Mouse (Mus musculus) hindbrain, embryonic 13.5 days (tissue): ENCODE measurements around the gene Olfr283. TPM values are rescaled to one million over a fixed set of nuclear protein-coding genes. Genes with fewer than 3 reads are reported as not detected.
"Not testable (repeated sequence)": the region's sequence is repeated elsewhere in the genome, so short reads cannot be mapped to it uniquely, and the experiment has no call there.

Experiments used
- ATAC-seq: fragments of 200-750 bp; cut with Nextera tagmentation; 2 replicates; pipeline ENCODE4 v1.8.0; 2017; ENCODE audit warnings: moderate TSS enrichment; ENCODE audit not compliant: low FRiP score
- H3K27ac ChIP-seq: fragments of 300-500 bp; sonication (generic); 2 replicates; pipeline ENCODE4 v1.5.1; 2015; ENCODE audit warnings: inconsistent platforms, mild to moderate bottlenecking, moderate library complexity
- H3K27me3 ChIP-seq: fragments of 300-500 bp; sonication (generic); 2 replicates; pipeline ENCODE4 v1.6.1; 2015; ENCODE audit warnings: mild to moderate bottlenecking, inconsistent platforms
- H3K36me3 ChIP-seq: fragments of 300-500 bp; sonication (generic); 2 replicates; pipeline ENCODE4 v1.6.1; 2015; ENCODE audit warnings: mild to moderate bottlenecking, inconsistent platforms
- H3K4me1 ChIP-seq: fragments of 300-500 bp; sonication (generic); replicated peaks from 2 replicates; pipeline ENCODE4 v1.6.1; 2015; ENCODE audit warnings: inconsistent platforms
- H3K4me2 ChIP-seq: fragments of 300-500 bp; sonication (generic); 2 replicates; pipeline ENCODE4 v1.6.1; 2015; ENCODE audit warnings: inconsistent platforms, mild to moderate bottlenecking, moderate library complexity
- H3K4me3 ChIP-seq: fragments of 300-500 bp; sonication (generic); 2 replicates; pipeline ENCODE4 v1.5.1; 2015; ENCODE audit warnings: mild to moderate bottlenecking, inconsistent platforms
- H3K9ac ChIP-seq: fragments of 300-500 bp; sonication (generic); 2 replicates; pipeline ENCODE4 v1.6.1; 2015; ENCODE audit warnings: mild to moderate bottlenecking, inconsistent platforms
- H3K9me3 ChIP-seq: fragments of 300-500 bp; sonication (generic); 2 replicates; pipeline ENCODE4 v1.6.1; 2016; ENCODE audit warnings: inconsistent platforms
- WGBS: fragments of 180-500 bp; shearing (Covaris S2); methylation state at CpG from one replicate; pipeline ENCODE4 v1.1.7; 2015; 5-methylcytosine and 5-hydroxymethylcytosine counted together
- polyA plus RNA-seq: library from polyadenylated mRNA; unstranded; fragments of >200 nt; fragmentation: Nextera tagmentation; extraction: Ambion mirVana; gene quantifications from 2 replicates; pipeline ENCODE4 v1.2.1, GENCODE M21; 2015

The Olfr283 gene
- not detected in 2 replicates for polyA plus RNA-seq

DNA sequence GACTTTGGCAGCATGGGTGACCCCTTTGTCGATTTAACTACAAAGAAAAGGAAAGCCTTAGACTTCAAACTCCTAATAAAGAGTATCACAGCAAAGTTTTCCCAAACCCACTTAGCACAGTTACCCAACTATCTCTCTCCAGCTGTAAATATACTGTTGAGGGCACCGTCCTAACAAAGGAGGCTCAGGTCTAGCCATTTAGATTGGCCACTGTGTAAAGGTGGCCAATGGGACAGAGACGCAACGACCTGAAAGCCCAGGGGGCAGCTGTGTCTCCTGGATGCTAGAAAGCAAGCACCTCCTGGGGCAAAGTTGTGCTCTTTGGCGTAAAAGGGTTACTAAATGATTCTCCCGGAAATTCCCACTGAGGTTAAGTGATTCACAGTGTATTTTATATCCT is at the start of gene Olfr283:
TSS of gene Olfr283 (minus strand) at position 101 of the 400 bp plus-strand sequence.
- Histone ChIP-seq H3K9ac (no peak within 1 kb of the TSS), H3K4me3 (no peak within 1 kb of the TSS), H3K4me2 (no peak within 1 kb of the TSS), H3K27me3 (no peaks in the 10 kb centered on the region), H3K27ac (no peak within 1 kb of the TSS), H3K4me1 (no peaks in the 10 kb centered on the region), H3K36me3 (no peaks in the 10 kb centered on the region), H3K9me3 (no peaks in the 10 kb centered on the region)
- 88% methylated on average over 6 of the region's 6 CpGs for WGBS
- no peak for ATAC-seq

- Histone ChIP-seq H3K27ac (no peak overlapping the region), H3K4me1 (0 out of 2 replicates have a peak, but pooled peaks cover 3% of the 10 kb centered on the region), H3K9ac (no peak overlapping the region), H3K27me3 (no peaks in the 10 kb centered on the region), H3K9me3 (no peaks in the 10 kb centered on the region), H3K4me3 (no peak overlapping the region), H3K4me2 (no peak overlapping the region), H3K36me3 (no peaks in the 10 kb centered on the region)
- no peak for ATAC-seq
- WGBS = 84% methylated on average over 7 of the region's 7 CpGs
Observed at GRCm38 (mm10) chr15:98425188-98425587, 44.4 kb upstream of the Olfr283 start.

DNA sequence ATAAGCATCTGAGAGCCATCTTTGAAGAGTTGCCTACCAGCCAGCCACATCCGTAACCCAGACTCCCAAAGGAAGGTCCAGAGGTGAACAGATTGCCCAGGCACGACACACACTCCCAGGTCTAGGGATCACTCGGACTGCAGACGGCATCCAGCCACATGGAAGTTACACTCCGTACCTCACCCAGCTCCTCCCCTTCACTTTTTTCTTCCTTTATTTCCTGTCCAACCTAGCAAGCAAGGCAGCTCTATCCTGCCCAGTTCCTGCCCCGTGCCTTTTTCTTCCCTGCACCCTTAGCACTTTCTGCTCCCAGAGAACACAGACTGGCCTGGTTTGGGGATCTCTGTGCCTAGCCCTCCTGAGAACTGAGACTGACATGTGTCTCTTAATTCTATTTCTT is 44.0 kb upstream of the Olfr283 start:
- Histone ChIP-seq H3K27me3 (no peaks in the 10 kb centered on the region), H3K4me1 (0 out of 2 replicates have a peak, but pooled peaks cover 3% of the 10 kb centered on the region), H3K36me3 (no peaks in the 10 kb centered on the region), H3K9me3 (no peaks in the 10 kb centered on the region), H3K27ac (no peak overlapping the region), H3K4me2 (no peak overlapping the region), H3K4me3 (no peak overlapping the region), H3K9ac (no peak overlapping the region)
- no peak for ATAC-seq
- 67% methylated on average over 6 of the region's 6 CpGs for WGBS

GRCm38 (mm10) chr15:98424326-98424725 is 43.6 kb upstream of the Olfr283 start:
- Histone ChIP-seq H3K4me3 (no peak overlapping the region), H3K4me1 (0 out of 2 replicates have a peak, but pooled peaks cover 3% of the 10 kb centered on the region), H3K27ac (no peak overlapping the region), H3K9me3 (no peaks in the 10 kb centered on the region), H3K36me3 (no peaks in the 10 kb centered on the region), H3K9ac (no peak overlapping the region), H3K27me3 (no peaks in the 10 kb centered on the region), H3K4me2 (no peak overlapping the region)
- no peak for ATAC-seq
- WGBS = 66% methylated on average over 14 of the region's 14 CpGs

DNA sequence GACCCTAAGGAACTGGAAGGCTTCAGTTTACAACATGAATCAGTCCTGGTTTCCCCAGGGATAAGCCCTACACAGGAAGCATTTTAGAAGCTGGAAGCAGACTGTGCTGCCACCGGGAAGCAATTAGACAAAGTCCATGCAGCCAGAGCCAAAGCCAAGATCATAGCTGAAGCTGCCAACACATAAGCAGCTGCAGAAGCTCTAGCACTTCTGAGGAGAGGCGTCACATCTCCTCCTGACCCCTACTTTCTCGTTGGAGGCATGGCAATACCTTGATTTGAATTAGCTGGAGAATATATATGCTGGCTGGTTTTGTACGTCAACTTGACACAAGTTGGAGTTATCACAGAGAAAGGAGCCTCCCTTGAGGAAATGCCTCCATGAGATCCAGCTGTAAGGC is 40.2 kb upstream of the Olfr283 start:
- no peak for ATAC-seq
- Histone ChIP-seq H3K9me3 (no peaks in the 10 kb centered on the region), H3K4me2 (no peak overlapping the region), H3K4me3 (no peak overlapping the region), H3K9ac (no peak overlapping the region), H3K4me1 (0 out of 2 replicates have a peak, but pooled peaks cover 3% of the 10 kb centered on the region), H3K27me3 (no peaks in the 10 kb centered on the region), H3K27ac (no peak overlapping the region), H3K36me3 (no peaks in the 10 kb centered on the region)
- 74% methylated on average over 4 of the region's 4 CpGs for WGBS

GRCm38 (mm10) chr15:98418096-98418495 is 37.4 kb upstream of the Olfr283 start:
- no peaks in the 10 kb centered on the region for H3K4me1 ChIP-seq
- no peak overlapping the region for H3K4me3 ChIP-seq
- H3K9ac ChIP-seq = no peak overlapping the region
- no peaks in the 10 kb centered on the region for H3K27me3 ChIP-seq
- ATAC-seq = no peak
- H3K4me2 ChIP-seq = no peak overlapping the region
- no peaks in the 10 kb centered on the region for H3K36me3 ChIP-seq
- no peaks in the 10 kb centered on the region for H3K9me3 ChIP-seq
- H3K27ac ChIP-seq = no peak overlapping the region
- WGBS = 73% methylated on average over 7 of the region's 7 CpGs

GRCm38 (mm10) chr15:98417285-98417684 is 36.5 kb upstream of the Olfr283 start:
- not testable (repeated sequence) for H3K9ac ChIP-seq, H3K9me3 ChIP-seq, H3K4me3 ChIP-seq, H3K4me1 ChIP-seq, H3K27me3 ChIP-seq, ATAC-seq, H3K4me2 ChIP-seq, H3K27ac ChIP-seq, H3K36me3 ChIP-seq
- WGBS = 63% methylated on average over 2 of the region's 3 CpGs

DNA sequence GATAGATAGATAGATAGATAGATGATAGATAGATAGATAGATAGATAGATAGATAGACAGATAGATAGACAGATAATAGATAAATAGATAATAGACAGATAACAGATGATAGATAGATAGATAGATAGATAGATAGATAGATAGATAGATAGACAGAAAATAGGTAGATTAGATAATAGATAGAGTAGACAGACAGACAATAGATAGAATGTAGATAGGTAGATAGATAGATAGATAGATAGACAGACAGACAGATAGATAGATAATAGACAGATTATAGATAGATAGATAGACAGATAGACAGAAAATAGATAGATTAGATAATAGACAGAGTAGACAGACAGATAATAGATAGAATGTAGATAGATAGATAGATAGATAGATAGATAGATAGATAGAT is 36.1 kb upstream of the Olfr283 start:
- H3K4me1 ChIP-seq, ATAC-seq, H3K9me3 ChIP-seq: not testable (repeated sequence)

GRCm38 (mm10) chr15:98415996-98416395 is 35.2 kb upstream of the Olfr283 start:
- Histone ChIP-seq H3K9me3 (no peaks in the 10 kb centered on the region), H3K36me3 (no peaks in the 10 kb centered on the region), H3K27me3 (no peaks in the 10 kb centered on the region), H3K27ac (no peak overlapping the region), H3K9ac (no peak overlapping the region), H3K4me2 (no peak overlapping the region), H3K4me3 (no peak overlapping the region), H3K4me1 (no peaks in the 10 kb centered on the region)
- ATAC-seq = no peak
- WGBS = 83% methylated on average over 4 of the region's 4 CpGs

More for the DNA sequence above, 36.1 kb upstream of the Olfr283 start:
- not testable (repeated sequence) for H3K27me3 ChIP-seq, H3K36me3 ChIP-seq, H3K9ac ChIP-seq, H3K4me2 ChIP-seq, H3K27ac ChIP-seq, H3K4me3 ChIP-seq

GRCm38 (mm10) chr15:98410249-98410648 is 29.5 kb upstream of the Olfr283 start:
- no peaks in the 10 kb centered on the region for H3K27me3 ChIP-seq
- 92% methylated on average over 6 of the region's 9 CpGs for WGBS
- no peak overlapping the region for H3K4me3 ChIP-seq
- no peak overlapping the region for H3K27ac ChIP-seq
- H3K9ac ChIP-seq = no peak overlapping the region
- H3K9me3 ChIP-seq = peaks cover 3% of the 10 kb centered on the region; the same call in 1 of the 2 replicates
- H3K36me3 ChIP-seq = no peaks in the 10 kb centered on the region
- H3K4me2 ChIP-seq = no peak overlapping the region
- no peaks in the 10 kb centered on the region for H3K4me1 ChIP-seq
- no peak for ATAC-seq

- no peak overlapping the region for H3K4me3 ChIP-seq
- H3K36me3 ChIP-seq = no peaks in the 10 kb centered on the region
- H3K4me2 ChIP-seq = no peak overlapping the region
- WGBS = 94% methylated on average over 2 of the region's 2 CpGs
- no peak overlapping the region for H3K27ac ChIP-seq
- no peak for ATAC-seq
- no peak overlapping the region for H3K9ac ChIP-seq
- H3K4me1 ChIP-seq = no peaks in the 10 kb centered on the region
- peaks cover 3% of the 10 kb centered on the region; the same call in 1 of the 2 replicates for H3K9me3 ChIP-seq
- no peaks in the 10 kb centered on the region for H3K27me3 ChIP-seq
Observed at GRCm38 (mm10) chr15:98409635-98410034, 28.9 kb upstream of the Olfr283 start.

DNA sequence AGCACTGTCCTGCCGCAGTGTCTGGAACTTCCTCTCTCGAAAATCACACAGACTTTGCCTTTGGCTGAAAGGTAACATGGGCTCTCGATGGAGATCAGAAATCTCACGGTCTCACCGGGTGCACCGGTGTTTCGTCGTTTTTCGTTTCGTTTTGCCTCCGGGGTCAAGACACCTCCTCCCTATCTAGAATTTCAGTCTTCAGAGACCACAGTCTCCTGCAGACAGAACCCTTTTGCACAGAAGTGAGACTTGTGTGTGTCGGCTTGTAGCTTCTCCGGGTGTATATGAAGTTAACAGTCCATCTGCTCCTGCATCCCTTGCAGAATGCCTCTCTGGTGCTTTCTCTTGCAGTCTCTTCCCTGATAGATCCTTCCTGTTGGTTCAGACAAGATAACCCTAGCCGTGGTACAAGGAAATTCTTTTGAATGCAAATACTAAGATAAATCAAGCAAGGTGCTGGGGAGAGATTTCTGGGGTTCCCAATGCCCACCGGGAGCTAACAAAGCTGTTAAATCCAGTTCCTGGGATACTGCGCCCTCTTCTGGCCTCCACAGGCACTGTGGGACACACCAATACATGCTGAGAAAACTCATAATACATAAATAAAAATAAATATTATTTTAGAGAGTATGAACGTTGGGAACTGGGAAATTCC is 27.8 kb upstream of the Olfr283 start:
- H3K4me1 ChIP-seq = no peaks in the 10 kb centered on the region
- H3K27ac ChIP-seq = no peak overlapping the region
- H3K9me3 ChIP-seq = peaks cover 3% of the 10 kb centered on the region; the same call in 1 of the 2 replicates
- H3K9ac ChIP-seq = no peak overlapping the region
- 73% methylated on average over 17 of the region's 17 CpGs for WGBS
- no peaks in the 10 kb centered on the region for H3K36me3 ChIP-seq
- H3K4me3 ChIP-seq = no peak overlapping the region
- no peak for ATAC-seq
- no peaks in the 10 kb centered on the region for H3K27me3 ChIP-seq
- H3K4me2 ChIP-seq = no peak overlapping the region

- Histone ChIP-seq H3K27me3 (no peaks in the 10 kb centered on the region), H3K4me1 (no peaks in the 10 kb centered on the region; the same call in 1 of the 2 replicates), H3K9me3 (peaks cover 3% of the 10 kb centered on the region; the same call in 1 of the 2 replicates), H3K4me2 (no peak overlapping the region), H3K27ac (no peak overlapping the region), H3K4me3 (no peak overlapping the region), H3K9ac (no peak overlapping the region), H3K36me3 (no peaks in the 10 kb centered on the region)
- no peak for ATAC-seq
- 88% methylated on average over 10 of the region's 10 CpGs for WGBS
Observed at GRCm38 (mm10) chr15:98402356-98402755, 21.6 kb upstream of the Olfr283 start.
